Mouse (Mus musculus) right cerebral cortex, postnatal 10 days (tissue): ENCODE measurements around the gene Fyb.

Experiments used
- DNase-seq, 2 experiments: peaks; one replicate each; pipeline ENCODE4 v3.0.0; 2021; ENCODE audit warnings: low spot score in 2 of 2

The Fyb gene

GRCm38 (mm10) chr15:6522653-6523167, at the start of gene Fyb:
TSS of gene Fyb (plus strand) at chr15:6522853.
- no peak for DNase-seq

GRCm38 (mm10) chr15:6483561-6483960, 39.1 kb upstream of the Fyb start:
- DNase-seq: no peak

DNA sequence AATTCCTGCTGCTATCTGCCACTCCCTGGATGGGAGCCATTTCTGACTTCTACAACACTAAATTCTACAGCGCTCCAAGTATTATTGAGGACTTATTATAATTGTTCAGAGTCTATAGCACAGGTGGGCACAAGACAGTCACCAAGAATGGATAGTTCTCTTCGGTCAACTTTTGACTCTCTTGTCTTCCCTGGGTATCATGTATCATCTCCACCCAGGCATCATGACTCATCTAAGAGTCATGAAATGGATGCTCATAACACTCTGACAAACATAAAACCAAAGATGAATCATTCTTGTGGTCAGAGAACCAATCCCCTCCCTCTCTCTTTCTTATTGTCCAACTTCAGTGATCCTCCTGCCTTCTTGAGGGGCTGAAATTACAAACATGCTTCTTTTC, 30.3 kb upstream of the Fyb start:
- no peak for DNase-seq

- no peak for DNase-seq
Measured at GRCm38 (mm10) chr15:6498396-6499070, 24.1 kb upstream of the Fyb start.

- no peak for DNase-seq
Measured at GRCm38 (mm10) chr15:6500787-6501186, 21.9 kb upstream of the Fyb start.

GRCm38 (mm10) chr15:6517525-6517924, 5.1 kb upstream of the Fyb start:
- DNase-seq: no peak

DNA sequence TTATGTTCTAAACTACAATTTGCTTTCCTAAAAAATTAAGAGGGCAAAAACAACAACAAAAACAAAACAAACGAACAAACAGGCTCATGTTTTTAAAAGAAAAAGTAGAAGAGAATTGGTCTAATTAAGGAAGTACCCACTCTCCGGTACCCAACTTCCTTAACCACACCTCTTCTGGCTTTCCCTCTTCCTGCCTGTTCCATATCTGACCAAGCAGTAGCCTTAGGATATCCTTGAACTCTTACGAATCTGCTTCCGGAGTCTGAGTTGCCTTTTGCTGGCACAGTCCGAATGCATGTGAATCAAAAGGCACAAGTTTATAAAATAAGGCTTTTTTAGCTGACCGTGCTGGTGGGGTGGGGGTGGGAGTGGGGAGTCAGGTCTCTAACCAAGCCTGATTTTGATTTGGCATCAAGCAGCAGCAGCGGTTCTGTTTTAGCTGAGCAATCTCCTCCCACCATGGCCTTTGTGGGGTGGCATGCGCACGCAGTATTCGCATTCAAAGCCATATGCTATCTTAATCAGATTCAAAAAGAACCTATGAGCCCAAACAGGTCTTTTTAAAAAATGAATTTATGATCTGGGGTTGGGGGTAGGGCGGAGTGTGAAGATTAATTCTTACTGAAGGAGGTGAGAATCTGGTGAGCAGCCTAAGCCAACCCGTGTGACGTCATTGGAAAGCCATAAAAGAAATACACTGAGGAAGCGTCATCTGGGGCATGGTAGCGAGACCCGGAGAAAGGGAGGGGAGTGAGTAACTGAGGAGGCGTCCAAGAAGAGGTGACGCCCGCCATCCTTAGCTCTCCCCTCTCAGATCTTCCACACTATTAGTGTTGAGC, 3.0 kb upstream of the Fyb start:
- DNase-seq: no peak

DNA sequence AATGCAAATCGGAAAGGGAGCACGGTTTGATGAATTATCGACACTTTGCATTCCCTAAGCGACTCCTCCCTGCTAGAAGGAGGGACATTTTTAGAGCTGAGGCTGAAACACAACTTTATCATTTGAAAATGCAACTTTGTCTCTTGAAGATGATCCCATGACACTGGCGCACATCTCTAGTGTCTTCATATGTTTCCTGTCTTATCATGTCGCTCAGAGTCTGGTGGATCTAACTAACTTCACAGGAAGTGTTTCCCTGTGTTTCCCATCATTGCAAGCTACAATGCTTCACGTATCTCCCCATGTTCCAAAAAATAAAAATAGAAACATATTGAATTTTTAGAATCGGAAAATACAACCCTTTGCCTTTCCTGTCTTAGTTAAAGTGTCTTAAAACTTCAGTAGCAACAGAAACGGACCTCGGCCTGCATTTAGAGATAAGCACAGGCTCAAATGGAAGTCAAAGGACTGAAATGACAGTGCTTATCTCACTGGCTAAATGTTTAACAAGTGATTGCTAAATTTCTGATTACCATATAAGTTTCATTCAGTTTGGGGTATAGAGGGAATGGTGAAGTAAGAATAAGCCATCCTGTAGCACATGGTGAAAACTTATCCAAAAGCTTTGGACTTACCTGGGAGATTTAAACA, 2.0 kb upstream of the Fyb start:
- DNase-seq: no peak

GRCm38 (mm10) chr15:6524801-6525200, 2.1 kb downstream of the Fyb start:
- DNase-seq: no peak

- DNase-seq: no peak
Measured at GRCm38 (mm10) chr15:6525386-6525785, 2.7 kb downstream of the Fyb start.

DNA sequence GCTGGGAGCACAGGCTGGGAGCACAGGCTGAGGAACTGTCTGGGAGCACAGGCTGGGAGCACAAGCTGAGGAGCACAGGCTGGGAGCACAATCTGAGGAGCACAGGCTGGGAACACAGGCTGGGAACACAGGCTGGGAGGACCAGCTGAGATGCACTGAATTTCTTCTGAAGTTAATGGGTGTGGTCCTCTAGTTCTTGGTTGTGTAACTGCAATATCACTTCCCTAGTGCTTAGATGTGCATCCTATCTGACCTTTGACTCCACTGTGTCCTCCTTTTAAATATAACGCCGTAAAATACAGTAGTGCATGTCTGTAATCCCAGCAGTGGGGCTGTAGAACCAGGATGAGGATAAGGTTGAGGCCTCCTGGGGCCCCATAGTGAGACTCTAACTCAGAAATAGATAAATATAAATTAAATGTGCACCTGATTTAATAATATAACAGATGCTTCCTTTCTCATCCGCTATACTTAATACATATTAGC, 11.2 kb downstream of the Fyb start:
- DNase-seq: no peak

- no peak for DNase-seq
Measured at GRCm38 (mm10) chr15:6534592-6534991, 11.9 kb downstream of the Fyb start.

DNA sequence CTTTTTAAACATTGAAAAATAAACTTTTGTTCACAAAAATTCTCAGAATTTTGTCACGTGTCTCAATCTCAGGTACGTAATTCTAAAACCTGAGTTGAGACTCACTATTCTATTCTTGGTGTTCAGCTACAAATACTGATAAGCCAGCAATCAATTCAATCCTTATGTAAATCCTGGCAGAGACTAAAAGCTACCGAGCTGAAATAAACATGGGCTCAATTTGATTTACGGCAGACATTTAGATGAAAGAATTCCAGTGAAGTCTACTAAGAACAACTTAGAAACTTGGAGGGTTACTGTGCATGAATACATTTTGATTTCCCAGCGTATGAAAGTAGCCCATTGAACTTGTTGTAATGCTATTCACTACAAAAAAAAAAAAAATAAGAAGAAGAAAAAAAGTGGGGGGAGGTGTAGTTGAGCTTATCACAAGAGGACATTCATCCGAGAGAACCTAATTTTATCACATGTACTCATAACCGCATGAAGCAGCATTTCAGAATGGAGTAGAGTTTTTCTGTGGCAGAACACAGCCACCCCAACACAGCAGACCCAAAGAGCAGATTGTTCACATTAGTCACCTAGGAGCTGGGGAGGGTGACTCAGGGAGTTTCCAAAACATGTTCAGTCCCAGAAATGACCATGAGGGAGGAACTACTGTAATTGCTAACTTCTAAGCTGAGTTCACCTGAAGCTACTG, 17.1 kb downstream of the Fyb start:
- no peak for DNase-seq

GRCm38 (mm10) chr15:6548911-6549310, 26.3 kb downstream of the Fyb start:
- no peak for DNase-seq

DNA sequence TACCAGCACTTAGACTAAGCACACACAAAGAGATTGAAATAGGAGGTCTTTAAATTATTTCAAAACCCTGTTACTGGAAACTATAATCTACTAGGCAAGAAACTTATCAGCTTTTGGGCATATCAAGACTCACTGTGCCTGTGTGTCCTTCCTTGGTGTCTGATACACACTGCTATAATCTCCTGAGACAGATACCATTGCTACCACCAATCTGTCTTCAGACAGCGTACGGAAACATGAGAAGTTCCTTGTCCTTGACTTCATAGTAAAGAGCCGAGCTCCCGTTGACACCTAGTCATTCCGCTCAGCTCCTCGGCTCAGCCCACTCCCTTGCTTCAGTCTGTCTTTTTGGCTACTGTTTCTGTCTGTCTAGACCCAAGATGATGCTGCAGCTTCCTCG, 29.2 kb downstream of the Fyb start:
- DNase-seq: no peak

GRCm38 (mm10) chr15:6554742-6555141, 32.1 kb downstream of the Fyb start:
- DNase-seq: no peak

DNA sequence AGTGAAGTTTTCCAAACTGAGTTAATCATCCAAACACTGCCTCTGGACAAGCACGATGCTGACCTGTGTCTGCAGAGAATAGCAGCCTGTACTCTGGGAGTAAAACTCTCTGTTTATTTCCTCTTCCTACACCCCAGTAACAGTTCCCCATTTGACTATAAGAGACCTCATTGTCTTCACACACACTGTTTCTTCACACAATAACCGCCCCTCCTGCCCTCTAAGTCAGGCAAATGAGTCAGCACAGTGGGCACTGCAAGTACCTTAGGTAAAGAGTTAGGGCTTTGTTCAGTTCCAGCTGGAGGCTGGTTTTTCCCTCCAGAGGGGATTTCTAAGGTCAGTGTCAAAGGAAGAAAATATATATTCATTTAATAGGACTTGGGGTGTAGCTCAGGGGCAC, 32.9 kb downstream of the Fyb start:
- no peak for DNase-seq

- no peak for DNase-seq
Measured at GRCm38 (mm10) chr15:6556272-6556671, 33.6 kb downstream of the Fyb start.

DNA sequence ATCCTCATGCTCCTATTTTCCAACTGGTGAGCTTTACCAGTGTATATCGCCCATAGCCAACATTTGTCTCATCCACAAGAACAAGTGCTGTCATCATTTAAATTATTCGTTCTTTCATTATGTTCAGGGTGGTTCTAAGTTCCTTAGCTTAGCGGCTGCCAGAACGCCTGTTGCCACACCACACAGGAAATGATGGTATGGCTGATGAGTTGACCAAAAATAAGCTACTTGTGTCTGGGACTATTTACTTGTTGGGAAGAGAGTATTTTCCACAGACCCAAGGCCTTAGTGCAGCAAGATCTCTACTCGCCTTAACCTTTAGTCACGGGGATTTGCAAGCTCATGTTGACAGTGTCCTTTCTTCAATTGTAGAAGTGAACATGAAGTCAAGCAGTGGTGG, 34.3 kb downstream of the Fyb start:
- DNase-seq: no peak

- no peak for DNase-seq
Measured at GRCm38 (mm10) chr15:6557552-6557951, 34.9 kb downstream of the Fyb start.

DNA sequence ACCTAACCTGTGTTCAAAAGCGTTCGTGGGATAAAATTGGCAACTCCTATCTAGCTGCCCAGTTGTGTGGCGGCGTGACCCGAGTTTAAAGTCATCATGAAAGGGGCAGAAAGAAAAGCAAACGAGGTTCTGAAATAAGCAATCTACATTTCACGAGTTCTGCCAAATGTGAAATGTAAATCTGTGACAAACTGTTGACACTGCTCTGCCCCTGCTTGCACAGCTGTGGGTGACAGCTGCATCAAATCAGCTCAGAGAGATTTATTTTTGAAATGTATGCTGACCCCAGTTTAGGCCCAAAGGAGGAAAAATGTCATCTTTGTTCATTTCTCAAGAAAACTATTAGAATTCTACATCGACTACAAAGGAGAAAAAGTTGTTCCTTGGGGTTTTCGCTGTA, 36.5 kb downstream of the Fyb start:
- DNase-seq: no peak

DNA sequence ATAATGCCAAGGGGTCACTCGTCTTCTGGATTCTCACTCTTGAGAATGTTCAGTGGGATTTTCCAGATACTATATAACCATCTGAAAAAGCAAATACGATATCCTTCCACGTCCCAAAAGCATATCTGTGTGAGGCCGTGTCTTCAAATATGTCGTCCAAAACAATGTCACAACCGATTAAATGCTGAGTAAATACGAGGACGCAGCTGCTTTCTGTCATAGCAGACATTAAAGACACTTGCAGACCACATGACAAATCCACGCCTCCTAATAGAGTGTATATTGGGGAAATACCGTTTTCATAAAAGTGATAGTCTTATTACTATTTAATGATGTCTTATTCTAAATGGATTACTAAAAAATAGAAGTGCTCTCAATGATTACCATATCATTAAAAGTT, 38.0 kb downstream of the Fyb start:
- no peak for DNase-seq
